Mouse (Mus musculus) cerebellum, postnatal 10 days (tissue): ENCODE data around the gene Lrrc1.
A peak's percentile ranks its signal among the peaks of the same experiment; 100 is the strongest.
"Not testable (repeated sequence)": the region's sequence is repeated elsewhere in the genome, so short reads cannot be mapped to it uniquely, and the experiment has no call there.

Experiments used
- DNase-seq, 2 experiments: peaks; one replicate each; pipeline ENCODE4 v3.0.0; 2021; ENCODE audit warnings: mixed read lengths in 2 of 2

The Lrrc1 gene

DNA sequence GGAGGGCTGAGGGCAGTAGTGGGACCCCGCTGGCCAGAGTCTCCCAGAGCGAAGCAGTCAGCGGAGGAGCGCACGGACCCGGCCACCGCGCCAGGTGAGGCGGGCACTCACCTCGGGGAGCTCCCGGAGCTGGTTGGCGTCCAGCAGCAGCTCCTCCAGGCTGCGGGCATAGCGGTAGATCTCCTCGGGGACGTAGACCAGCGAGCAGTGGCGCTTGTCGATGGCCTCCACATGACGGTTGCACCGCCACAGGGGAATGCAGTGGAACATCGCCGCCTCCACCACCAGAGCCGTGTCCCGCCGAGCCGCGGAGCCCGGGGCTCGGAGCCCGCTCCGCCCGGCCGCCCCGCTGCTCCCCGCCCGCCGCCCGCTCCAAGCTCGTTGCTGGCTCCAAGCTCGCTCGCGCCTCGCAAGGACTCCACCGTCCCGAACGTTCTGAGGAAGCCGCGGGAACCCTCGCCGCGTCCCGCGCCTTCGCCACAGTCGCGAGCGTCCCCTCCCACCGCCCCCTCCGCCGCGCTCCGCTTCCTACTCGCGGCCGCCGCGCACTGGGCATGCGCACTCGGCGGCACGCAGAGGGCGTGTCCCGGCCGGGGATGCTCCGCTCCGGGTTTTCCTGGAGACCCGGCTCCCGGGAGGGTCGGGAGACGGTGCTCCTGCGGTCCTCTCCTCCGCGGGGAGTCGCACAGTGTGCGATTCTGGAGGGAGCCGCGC, at the start of gene Lrrc1:
Gene Lrrc1, minus strand, starts transcription at position 517 of the 714 bp plus-strand sequence.
- DNase-seq = peak; percentile 90 to 94

DNA sequence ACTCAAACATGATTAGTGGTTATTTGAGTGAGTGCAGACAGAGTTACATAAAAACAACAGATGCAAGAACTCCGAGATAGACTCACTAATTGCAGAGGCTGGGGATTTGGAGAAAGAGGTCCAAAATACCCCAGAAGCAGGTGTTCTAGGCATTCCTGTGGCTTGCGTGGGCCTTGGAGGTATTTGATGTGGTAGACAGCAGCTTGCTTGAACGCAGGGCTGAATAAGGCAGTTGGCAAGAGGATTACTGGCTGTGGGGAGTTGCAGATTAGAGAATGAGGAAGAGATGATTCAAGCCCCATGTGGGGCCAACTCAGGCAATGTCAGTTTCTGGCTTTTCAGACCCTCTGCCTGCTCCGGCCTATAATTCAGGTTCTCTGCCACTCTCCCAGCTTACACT, 47.8 kb upstream of the Lrrc1 start:
- DNase-seq = no peak

- DNase-seq = no peak
Measured at GRCm38 (mm10) chr9:77589496-77589895, 44.8 kb upstream of the Lrrc1 start.

GRCm38 (mm10) chr9:77587616-77588015, 42.9 kb upstream of the Lrrc1 start:
- DNase-seq = no peak

GRCm38 (mm10) chr9:77586806-77587591, 42.3 kb upstream of the Lrrc1 start:
- DNase-seq = no peak

DNA sequence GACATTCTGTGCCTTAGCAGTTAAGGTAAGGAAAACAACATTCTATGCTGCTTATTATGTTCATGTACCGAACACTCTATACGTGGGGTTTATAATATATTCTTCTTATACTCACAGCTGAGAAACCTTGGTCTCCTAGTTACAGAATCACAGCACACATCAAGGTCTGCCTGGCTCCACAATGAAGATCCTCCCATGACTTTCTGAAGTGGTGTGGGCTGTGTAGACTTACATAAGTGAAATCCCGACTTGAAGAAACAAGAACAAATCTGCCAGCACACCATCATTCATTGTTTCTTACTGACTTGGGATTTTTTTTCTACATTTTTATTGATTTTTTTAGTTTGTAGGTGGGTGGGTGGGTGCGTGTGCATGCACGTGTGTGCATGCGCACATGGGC, 40.1 kb upstream of the Lrrc1 start:
- DNase-seq = no peak

GRCm38 (mm10) chr9:77583302-77583701, 38.6 kb upstream of the Lrrc1 start:
- no peak for DNase-seq

DNA sequence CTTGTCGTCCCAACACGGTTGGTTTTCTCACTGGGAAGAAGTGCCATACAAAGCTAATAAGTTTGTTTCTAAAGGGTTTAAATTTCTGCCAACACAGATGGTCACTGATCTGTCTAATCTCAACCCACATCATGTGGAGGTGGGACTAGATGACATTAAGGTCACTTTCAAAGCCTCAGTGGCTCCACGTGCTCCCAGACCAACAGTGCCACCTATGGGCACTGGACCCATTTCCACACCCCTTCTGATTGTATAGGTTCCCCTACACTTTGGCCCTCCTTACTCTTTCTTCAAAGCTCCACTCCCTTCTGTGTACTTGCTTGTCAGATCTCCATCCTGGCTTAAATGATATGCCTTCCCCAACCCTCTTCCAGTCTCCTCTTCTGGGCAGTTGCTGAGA, 35.2 kb upstream of the Lrrc1 start:
- DNase-seq = peak in 1 of 2 experiments; percentile 10

GRCm38 (mm10) chr9:77577931-77578330, 33.3 kb upstream of the Lrrc1 start:
- DNase-seq = no peak

DNA sequence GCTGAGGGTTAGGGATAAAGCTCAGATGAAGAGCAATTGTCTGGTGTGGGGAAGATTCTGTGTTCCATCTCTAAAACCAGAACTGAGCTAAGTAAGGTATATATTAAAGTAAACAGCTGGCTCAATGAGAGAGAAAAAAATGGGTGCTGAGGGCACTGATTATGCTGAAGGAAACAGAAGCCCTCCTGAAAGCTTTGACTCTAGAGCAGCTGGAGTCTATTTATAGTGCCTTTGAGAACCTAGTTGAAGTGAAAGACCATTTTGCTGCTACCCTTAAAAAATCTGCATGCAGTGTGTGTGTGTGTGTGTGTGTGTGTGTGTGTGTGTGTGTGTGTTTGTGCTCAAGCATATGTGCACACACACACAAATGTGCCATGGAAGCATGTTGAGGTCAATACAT, 32.7 kb upstream of the Lrrc1 start:
- no peak for DNase-seq

DNA sequence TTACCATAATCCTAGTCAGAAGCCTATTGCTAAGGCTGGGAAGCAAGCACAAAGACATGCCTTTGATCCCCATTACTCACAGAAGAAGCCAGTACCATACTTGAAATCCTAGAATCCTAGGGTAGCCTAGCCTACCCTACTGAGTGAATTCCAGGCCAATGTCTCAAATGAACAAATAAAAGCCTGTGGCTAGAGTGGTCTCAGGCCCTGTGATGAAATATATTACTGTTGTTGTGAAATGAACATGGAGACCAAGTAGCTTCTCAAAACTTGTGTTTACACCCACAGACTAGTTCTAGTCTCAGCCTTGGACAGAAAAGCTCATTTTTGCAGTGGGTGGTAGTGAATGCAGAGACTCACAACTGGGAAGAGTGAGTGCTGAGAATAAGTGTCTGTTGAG, 31.6 kb upstream of the Lrrc1 start:
- no peak for DNase-seq

DNA sequence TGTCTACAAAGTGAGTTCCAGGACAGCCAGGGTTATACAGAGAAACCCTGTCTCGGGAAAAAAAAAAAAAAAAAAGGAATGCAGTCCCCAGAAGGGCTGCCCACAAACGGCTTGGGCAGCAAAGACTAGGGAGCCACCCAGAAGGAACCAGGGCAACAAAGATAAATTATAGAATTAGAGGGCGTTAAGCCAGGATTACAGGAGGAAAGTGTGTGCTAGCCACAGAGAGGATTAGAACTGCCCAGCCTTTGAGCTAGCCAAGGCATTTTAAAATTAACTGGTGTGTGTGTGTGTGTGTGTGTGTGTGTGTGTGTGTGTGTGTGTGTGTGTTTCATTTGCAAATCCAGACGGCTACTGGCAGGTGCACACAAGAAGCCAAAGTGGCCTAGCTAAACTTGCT, 30.3 kb upstream of the Lrrc1 start:
- not testable (repeated sequence) for DNase-seq

DNA sequence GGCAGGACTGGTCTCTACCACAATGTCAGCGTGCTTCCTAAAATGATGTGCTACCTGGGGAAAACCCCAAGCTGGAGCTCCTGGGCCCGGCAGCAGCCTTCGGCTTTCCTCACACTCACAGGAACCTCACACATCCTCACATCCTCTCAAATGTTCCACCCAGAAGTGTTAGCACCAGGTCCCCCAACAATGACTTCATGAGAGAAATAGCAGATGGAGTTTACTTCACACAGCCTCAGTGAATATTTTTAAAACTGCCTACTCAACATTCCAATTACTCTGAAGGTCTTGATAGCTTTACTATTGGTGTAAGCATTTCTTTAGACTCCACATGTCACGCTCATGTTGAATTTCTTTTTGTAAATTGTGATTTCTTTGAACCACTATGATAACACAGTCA, 27.2 kb upstream of the Lrrc1 start:
- DNase-seq = no peak

DNA sequence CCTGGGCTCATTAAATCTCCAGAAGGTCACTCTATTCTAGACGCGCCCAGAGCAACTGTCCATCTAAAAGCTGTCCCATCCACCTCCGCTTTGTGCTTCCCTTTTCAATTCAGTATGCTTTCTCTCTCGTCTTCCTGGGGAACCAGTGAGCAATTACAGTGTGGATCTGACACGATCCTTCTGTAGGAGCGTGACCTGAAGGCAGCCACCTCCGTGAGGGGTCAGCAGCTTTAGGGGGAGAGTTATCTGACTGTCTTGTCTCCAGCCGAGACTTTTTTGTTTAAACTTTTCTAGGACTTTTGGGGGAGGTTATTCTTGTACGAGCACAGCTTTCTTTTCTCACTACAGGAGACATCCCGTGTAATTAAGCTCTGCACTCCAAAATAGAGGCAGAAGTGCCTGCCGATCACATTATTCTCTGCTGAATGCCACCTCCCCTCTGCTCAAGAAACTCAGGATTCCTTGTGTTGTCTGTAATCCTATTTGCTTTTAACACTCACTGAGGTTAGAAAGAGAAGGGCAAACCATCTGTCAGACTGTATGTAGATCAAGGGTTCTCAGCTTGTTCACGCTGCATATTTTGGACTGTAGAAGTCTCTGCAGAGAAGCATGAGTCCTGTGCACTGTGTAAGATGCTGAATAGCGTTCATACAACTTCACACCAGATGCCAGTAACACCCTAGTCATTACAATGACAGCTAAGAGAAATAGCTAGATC, 24.3 kb upstream of the Lrrc1 start:
- no peak for DNase-seq

- no peak for DNase-seq
Measured at GRCm38 (mm10) chr9:77561827-77562226, 17.2 kb upstream of the Lrrc1 start.

DNA sequence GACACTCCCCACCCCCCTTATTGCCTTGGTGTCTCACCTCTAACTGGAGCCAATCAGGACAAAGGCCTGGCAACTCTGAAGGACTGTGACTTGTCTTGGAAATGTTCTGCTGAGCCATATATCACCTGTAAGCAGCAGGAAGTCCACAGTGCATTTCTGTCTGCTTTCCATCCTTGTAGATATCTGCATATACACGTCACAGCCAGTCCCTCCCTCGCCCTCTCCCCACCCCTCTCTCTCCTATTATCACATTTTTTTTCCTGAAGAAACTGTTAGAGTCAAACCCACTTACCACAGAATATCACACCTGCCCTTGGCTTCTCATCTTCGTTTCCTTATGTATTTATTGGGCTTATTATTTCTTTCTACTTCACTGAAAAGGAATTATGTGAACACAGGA, 13.3 kb upstream of the Lrrc1 start:
- no peak for DNase-seq

GRCm38 (mm10) chr9:77557181-77557580, 12.5 kb upstream of the Lrrc1 start:
- no peak for DNase-seq

GRCm38 (mm10) chr9:77556435-77556834, 11.8 kb upstream of the Lrrc1 start:
- DNase-seq = no peak

GRCm38 (mm10) chr9:77553465-77553864, 8.8 kb upstream of the Lrrc1 start:
- no peak for DNase-seq

DNA sequence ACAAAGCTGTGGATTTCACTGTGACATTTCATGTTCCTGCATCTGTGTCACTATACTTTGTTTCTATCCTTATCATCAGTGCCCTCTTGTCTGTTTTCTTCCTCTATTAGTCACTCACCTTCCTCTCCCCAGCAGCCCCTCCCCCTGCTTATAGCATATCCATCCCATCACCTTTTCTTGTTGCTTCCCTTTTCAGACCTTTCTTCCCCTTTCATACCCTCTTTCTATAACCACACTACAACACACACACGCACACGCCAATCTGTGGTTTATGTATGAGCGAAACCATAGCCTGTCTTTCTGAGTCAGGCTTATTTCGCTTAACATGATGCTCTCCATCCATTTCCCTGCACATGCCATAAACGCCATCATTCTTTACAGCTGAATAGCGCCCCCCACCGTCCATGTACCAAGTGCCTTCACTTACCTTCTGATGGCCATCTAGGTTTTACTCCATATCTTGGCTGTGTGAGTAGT, 6.4 kb upstream of the Lrrc1 start:
- no peak for DNase-seq

DNA sequence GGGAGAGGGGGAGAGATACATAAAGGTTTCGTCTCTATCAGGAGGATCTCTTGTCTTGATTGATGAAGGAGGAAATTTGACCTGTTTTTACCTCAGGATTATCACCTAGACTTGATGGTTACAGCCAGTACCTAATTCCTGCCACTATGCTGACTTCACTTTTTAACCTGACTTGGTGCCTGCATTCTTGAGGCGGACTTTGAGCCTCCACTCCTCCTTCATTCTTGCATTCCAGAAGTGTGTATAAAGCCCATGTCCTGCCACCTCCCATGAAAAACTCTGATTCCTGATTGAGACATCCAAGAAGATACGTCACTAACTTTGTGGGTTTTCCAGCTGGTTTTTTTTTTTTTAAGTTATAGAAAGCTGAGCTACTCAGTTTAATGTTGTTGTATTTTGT, 1.3 kb upstream of the Lrrc1 start:
- DNase-seq = no peak

- no peak for DNase-seq
Measured at GRCm38 (mm10) chr9:77545068-77545421, 375 bp upstream of the Lrrc1 start.
